Mouse (Mus musculus) limb, embryonic 13.5 days (tissue): ENCODE measurements around the gene Pdpk1. TPM values are rescaled to one million over a fixed set of nuclear protein-coding genes. Genes with fewer than 3 reads are reported as not detected.

Source experiments
- ATAC-seq: fragments of 200-750 bp; cut with Nextera tagmentation; 2 replicates; pipeline ENCODE4 v1.8.0; 2017; ENCODE audit warnings: low read depth, moderate number of reproducible peaks, moderate TSS enrichment; ENCODE audit not compliant: low FRiP score
- H3K27ac ChIP-seq: fragments of 300-500 bp; sonication (generic); 2 replicates; pipeline ENCODE4 v1.5.1; 2015; ENCODE audit warnings: inconsistent platforms, mild to moderate bottlenecking, moderate library complexity
- H3K27me3 ChIP-seq: fragments of 300-500 bp; sonication (generic); 2 replicates; pipeline ENCODE4 v1.6.1; 2015; ENCODE audit warnings: mild to moderate bottlenecking, inconsistent platforms
- H3K36me3 ChIP-seq: fragments of 300-500 bp; sonication (generic); 2 replicates; pipeline ENCODE4 v1.6.1; 2015; ENCODE audit warnings: inconsistent platforms, mild to moderate bottlenecking, moderate library complexity
- H3K4me1 ChIP-seq: fragments of 300-500 bp; sonication (generic); 2 replicates; pipeline ENCODE4 v1.6.1; 2015; ENCODE audit warnings: inconsistent platforms
- H3K4me2 ChIP-seq: fragments of 300-500 bp; sonication (generic); replicated peaks from 2 replicates; pipeline ENCODE4 v1.6.1; 2015; ENCODE audit warnings: inconsistent platforms, mild to moderate bottlenecking, moderate library complexity
- H3K4me3 ChIP-seq: fragments of 300-500 bp; sonication (generic); 2 replicates; pipeline ENCODE4 v1.5.1; 2015; ENCODE audit warnings: moderate library complexity, mild to moderate bottlenecking, inconsistent platforms
- H3K9ac ChIP-seq: fragments of 300-500 bp; sonication (generic); 2 replicates; pipeline ENCODE4 v1.6.1; 2015; ENCODE audit warnings: mild to moderate bottlenecking, inconsistent platforms
- H3K9me3 ChIP-seq: fragments of 300-500 bp; sonication (generic); 2 replicates; pipeline ENCODE4 v1.6.1; 2016; ENCODE audit warnings: inconsistent platforms
- WGBS: fragments of 180-500 bp; shearing (Covaris S2); methylation state at CpG from one replicate; pipeline ENCODE4 v1.1.7; 2015; 5-methylcytosine and 5-hydroxymethylcytosine counted together
- polyA plus RNA-seq: library from polyadenylated mRNA; unstranded; fragments of >200 nt; fragmentation: Nextera tagmentation; extraction: Ambion mirVana; gene quantifications from 2 replicates; pipeline ENCODE4 v1.2.1, GENCODE M21; 2015

Pdpk1 gene
- polyA plus RNA-seq, 1 experiment from 2014 or later: 37.9 TPM

DNA sequence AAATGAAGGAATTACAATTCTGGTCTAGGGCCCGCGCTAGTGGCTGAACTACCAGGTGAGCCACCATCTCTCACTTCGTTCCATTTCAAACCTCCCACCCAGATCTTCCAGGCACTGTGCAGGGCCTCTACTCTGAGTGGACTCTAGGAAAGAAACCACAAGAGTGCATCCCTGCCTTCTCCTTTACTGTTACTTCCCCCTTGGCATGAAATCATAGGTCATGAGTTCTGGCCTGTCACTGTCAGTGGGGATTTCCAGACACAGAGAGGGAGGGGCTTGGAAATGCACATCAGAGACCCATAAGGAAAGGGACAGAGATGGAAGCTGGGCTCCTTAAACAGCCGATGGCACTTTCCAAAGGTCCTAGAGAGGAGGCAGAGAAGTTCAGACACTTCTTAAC is 21.0 kb upstream of the Pdpk1 start:
- Histone ChIP-seq H3K4me3 (no peak overlapping the region), H3K9me3 (no peaks in the 10 kb centered on the region), H3K27me3 (no peaks in the 10 kb centered on the region), H3K27ac (no peak overlapping the region), H3K4me2 (no peak overlapping the region), H3K36me3 (peaks cover 13% of the 10 kb centered on the region), H3K9ac (no peak overlapping the region), H3K4me1 (peaks cover 24% of the 10 kb centered on the region)
- ATAC-seq: no peak
- 82% methylated on average over 4 of the region's 4 CpGs for WGBS

DNA sequence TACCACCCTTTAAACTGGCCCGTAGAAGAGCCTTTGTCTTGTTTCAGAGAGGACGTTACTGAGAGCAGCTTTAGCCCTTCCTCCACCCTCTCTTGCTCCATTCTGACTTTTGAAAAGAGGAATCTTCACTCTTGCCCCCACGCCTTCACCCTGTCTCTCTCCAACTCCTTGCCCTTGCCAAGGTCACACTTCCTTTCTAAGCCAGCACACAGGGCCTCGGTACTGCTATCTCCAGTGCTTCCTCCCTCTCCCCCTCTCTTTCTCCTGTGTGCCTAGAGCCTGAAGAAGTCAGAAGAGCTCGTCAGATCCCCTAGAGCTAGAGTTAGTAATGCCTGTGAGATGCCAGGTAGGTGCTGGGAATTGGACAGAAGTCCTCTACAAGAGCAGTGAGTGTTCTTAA is 20.0 kb upstream of the Pdpk1 start:
- Histone ChIP-seq H3K4me2 (no peak overlapping the region), H3K27me3 (no peaks in the 10 kb centered on the region), H3K36me3 (peaks cover 18% of the 10 kb centered on the region), H3K4me1 (peaks cover 27% of the 10 kb centered on the region), H3K9me3 (no peaks in the 10 kb centered on the region), H3K27ac (no peak overlapping the region), H3K4me3 (no peak overlapping the region), H3K9ac (no peak overlapping the region)
- WGBS: 86% methylated on average over 5 of the region's 5 CpGs
- ATAC-seq: no peak

DNA sequence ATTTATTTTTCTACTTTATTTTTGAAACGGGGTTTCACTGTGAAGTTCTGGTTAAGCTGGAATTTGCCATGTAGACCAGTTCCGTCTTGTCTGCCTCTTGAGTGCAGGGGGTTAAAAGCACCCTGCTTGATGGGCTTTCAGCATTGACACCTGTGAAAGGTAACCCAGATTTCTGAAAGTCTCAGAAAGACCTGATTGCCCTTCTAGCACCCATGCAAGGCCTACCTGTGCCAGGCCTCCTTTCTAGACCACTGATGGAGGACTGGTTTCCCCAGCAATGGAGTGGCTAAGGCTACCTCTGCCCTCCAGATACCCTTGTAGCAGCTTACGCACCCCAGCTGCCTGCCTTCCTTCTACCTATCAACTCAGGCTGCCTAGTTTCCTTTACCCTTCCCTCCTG is 19.4 kb upstream of the Pdpk1 start:
- Histone ChIP-seq H3K27me3 (no peaks in the 10 kb centered on the region), H3K4me3 (peak overlapping the region; percentile 93), H3K4me2 (peak overlapping the region; percentile 94), H3K27ac (peak overlapping the region; percentile 91; the same call in 1 of the 2 replicates), H3K9me3 (no peaks in the 10 kb centered on the region), H3K4me1 (peaks cover 31% of the 10 kb centered on the region), H3K36me3 (peaks cover 23% of the 10 kb centered on the region), H3K9ac (peak overlapping the region; percentile 90)
- no peak for ATAC-seq
- 70% methylated on average over 3 of the region's 3 CpGs for WGBS

DNA sequence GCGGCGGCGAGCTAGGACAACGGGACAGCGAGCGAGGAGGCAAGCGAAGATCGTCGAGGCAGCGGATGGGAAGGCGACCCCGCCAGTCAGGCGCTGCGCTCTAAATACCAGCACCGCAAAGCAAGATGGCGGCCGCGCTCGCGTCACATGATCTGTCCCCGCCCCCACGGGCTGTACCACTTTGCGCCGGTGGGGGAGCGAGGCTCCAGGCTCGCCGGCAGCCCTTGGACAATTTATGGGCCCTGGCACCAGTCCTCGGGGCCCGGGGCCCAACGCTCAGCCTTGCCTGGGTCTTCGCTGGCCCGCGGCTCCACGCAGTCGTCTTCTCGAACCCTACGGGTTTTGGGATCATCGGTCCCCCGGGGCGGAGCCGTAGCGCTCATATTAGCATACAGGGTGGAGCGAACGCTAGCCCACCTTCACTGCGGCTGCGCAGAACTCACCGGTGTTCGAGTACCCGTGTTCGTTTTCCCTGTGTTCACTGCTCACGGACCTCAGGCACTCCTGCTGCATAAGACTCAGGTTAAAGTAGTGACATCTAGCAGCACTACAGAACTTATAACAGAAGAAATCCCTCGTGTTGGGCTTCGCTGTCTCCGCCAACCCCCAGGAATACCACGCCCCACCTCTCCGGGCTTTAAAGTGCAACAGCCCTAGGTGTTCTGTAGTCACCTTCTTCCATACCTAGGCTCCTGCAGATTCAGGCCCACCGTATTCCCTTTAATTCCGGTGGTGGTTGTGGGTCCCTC is 18.8 kb upstream of the Pdpk1 start, which contains the start of gene Atp6v0c:
Gene Atp6v0c (minus strand): TSS at position 386 of the 749 bp plus-strand sequence.
- no peaks in the 10 kb centered on the region for H3K9me3 ChIP-seq
- peak within 1 kb of the TSS; percentile 94 for H3K4me2 ChIP-seq
- under 1% methylated on average over 58 of the region's 58 CpGs for WGBS

DNA sequence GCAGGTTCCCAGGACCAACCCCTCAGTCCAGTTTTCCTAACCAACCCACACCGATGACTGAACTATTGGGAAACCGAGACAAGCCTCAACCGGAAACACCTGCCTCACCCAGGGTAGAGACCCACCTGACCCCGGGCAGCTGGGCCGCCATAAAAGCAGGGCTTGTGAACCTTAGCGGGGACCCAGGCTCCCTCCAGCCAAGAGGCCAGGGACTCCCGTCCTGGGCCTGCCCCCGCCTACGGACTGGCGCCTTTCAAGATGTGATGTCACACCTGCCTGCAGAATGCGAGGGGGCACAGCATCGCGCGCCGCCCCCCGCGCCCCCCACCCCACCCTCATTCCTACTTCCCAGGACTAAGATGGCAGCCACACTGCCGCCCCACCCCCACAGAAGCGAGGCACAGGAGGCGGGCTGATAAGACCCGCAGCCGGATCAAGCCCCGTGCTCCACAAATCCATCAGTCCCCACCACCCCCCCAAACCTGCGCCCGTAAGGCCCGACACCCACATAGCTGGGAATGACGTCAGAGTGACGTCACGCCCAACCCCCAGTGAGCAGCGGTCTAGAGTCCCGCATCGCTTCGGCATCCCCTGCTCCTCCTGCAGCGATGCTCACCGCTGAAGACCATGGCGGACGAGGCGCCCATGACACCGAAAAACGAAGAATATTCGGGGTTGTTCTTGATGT is 18.0 kb upstream of the Pdpk1 start:
- peak overlapping the region; percentile 90 for H3K9ac ChIP-seq
- no peaks in the 10 kb centered on the region for H3K27me3 ChIP-seq
- peak; percentile 60 for ATAC-seq
- peak overlapping the region; percentile 91 for H3K27ac ChIP-seq
- peaks cover 29% of the 10 kb centered on the region for H3K36me3 ChIP-seq
- WGBS: 2% methylated on average over 41 of the region's 41 CpGs
- peak overlapping the region; percentile 93 for H3K4me3 ChIP-seq
- H3K9me3 ChIP-seq: no peaks in the 10 kb centered on the region
- peaks cover 36% of the 10 kb centered on the region for H3K4me1 ChIP-seq
- peak overlapping the region; percentile 94 for H3K4me2 ChIP-seq

More for the DNA sequence above, 18.8 kb upstream of the Pdpk1 start, which contains the start of gene Atp6v0c:
- H3K9ac ChIP-seq: peak within 1 kb of the TSS; percentile 90
- peak within 1 kb of the TSS; percentile 91 for H3K27ac ChIP-seq
- peak within 1 kb of the TSS; percentile 93 for H3K4me3 ChIP-seq
- H3K27me3 ChIP-seq: no peaks in the 10 kb centered on the region
- ATAC-seq: peak; percentile 91
- peaks cover 36% of the 10 kb centered on the region for H3K4me1 ChIP-seq
- H3K36me3 ChIP-seq: peaks cover 29% of the 10 kb centered on the region

DNA sequence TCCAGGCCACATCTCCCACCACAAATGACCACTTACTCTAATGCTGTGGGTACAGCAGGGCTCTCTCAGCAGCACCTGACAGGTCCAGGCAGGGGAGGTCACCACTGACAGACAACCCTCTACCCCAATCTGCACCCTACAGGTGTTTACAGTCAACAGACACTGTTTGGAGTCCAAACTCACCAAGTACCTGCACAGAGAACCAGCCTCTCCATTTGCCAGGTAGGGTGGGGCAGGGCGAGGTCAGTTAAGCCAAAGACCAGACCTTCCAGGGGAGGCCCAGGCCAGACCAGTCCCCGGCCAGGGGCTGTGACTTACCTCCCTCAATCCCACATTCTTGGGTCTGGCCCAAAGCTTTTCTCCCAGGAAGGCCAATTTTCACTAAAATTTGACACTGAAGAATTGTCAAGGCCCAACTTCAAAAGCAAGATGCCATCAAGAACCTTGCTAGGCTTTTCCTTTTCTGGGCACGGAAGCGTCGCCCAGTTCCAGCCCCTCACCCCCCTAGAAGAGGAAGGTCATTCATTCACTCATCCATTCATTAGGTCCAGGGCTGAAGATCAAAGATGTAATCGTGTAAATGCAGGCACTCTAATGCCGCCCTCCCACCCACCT is 17.3 kb upstream of the Pdpk1 start:
- 58% methylated on average over 7 of the region's 7 CpGs for WGBS
- peaks cover 29% of the 10 kb centered on the region for H3K36me3 ChIP-seq
- peak overlapping the region; percentile 94 for H3K4me2 ChIP-seq
- peak overlapping the region; percentile 91 for H3K27ac ChIP-seq
- H3K9ac ChIP-seq: peak overlapping the region; percentile 90
- peaks cover 38% of the 10 kb centered on the region for H3K4me1 ChIP-seq
- H3K4me3 ChIP-seq: peak overlapping the region; percentile 93
- no peaks in the 10 kb centered on the region for H3K9me3 ChIP-seq
- H3K27me3 ChIP-seq: no peaks in the 10 kb centered on the region
- ATAC-seq: no peak

DNA sequence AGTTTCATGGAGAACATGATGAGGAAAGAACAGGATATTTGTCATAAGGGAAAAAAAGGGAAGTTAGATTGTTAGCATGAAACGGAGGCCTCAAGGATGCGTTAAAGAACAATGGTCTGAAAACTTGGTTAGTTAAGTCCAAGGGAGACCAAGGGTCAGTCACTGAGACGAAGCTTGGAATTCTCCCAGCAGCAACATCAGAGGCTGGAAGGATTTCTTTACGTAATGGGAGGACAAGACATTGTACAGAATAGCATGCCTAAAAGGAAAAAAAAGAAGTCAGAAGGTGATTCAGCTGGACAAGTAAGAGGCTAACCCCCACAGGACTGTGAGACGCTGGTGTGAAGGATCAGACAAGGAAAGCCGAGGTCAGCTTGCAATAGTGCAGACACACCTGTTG is 16.4 kb upstream of the Pdpk1 start:
- Histone ChIP-seq H3K4me1 (peaks cover 45% of the 10 kb centered on the region), H3K4me3 (peak overlapping the region; percentile 93; the same call in 1 of the 2 replicates), H3K4me2 (peak overlapping the region; percentile 94), H3K36me3 (peaks cover 29% of the 10 kb centered on the region), H3K27ac (no peak overlapping the region), H3K9me3 (no peaks in the 10 kb centered on the region), H3K27me3 (no peaks in the 10 kb centered on the region), H3K9ac (peak overlapping the region; percentile 90; the same call in 1 of the 2 replicates)
- no peak for ATAC-seq
- 88% methylated on average over 6 of the region's 6 CpGs for WGBS

DNA sequence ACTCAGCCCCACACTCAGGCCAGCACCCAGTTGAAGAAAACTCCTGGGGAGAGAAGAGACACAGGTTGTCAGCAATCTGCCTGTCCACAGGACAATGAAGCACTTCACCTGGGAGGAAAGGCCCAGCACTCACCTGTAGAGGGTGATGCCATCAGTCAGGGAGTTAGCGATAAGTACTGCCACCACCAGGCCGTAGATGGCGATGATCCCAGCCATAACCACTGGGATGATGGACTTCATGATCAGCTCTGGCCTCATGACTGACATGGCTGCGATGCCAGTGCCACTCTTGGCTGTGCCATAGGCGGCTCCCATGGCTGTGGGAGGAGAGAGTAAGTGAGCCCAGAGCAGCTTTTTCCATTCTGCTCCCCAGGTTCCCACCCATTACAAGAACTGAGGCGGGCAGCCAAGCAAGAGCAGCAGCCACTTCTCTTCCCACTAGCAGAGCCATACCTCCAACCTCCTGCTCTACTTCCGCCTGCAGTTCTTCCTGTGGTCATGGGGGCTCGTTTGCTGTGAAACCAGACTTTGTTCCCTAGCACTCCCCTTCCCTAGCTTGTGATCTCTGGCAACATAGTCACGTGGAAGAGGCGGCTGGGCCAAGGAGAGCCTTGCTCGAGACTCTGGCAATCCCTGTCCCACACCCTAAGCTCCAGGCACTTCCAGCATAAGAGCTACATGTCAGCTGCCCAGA is 14.0 kb upstream of the Pdpk1 start:
- Histone ChIP-seq H3K9ac (no peak overlapping the region), H3K4me3 (no peak overlapping the region), H3K4me2 (no peak overlapping the region), H3K4me1 (peaks cover 38% of the 10 kb centered on the region), H3K27me3 (no peaks in the 10 kb centered on the region), H3K36me3 (peaks cover 32% of the 10 kb centered on the region), H3K9me3 (no peaks in the 10 kb centered on the region), H3K27ac (no peak overlapping the region)
- WGBS: 78% methylated on average over 11 of the region's 11 CpGs
- ATAC-seq: no peak

DNA sequence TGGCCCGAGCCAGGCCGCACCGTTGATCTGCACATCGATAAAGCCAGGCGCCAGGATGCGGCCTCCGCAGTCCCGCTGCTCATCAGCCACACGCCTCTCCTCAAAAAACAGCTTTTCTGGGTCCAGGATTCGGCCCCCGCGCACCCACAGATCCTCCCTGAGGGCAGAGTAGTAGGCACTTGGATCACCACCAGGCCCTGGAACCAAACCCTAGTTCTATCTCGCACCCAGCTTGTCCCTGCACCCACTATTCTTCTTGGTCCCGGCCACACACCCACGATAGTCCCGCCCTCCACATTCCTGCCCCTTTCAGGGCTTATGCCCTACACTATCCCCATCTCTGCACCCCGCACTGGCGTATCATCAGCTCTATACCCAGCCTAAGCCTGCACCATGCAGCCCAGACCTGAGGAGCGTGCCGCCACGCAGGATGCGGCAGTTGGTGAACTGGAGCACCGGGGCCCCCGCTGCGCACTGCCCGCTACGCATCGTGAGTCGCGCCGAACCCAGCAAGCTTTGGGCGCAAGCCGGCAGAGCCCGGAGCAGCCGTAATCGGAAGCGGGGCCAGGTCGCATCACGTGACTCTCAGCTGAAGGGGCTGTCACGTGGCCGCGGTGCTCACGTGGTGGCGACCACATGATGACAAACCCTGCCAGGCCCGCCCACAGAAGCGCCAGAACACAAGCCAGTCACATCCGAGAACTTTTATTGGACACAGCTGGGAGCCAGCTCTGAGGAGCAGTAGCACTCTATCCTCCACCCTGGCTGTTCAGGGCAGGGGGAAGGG is 12.6 kb upstream of the Pdpk1 start, which contains the start of gene Amdhd2:
Gene Amdhd2 (minus strand): TSS at position 591 of the 787 bp plus-strand sequence.
- peak; percentile 93 for ATAC-seq
- H3K4me3 ChIP-seq: peak within 1 kb of the TSS; percentile 86
- WGBS: 1% methylated on average over 47 of the region's 47 CpGs

DNA sequence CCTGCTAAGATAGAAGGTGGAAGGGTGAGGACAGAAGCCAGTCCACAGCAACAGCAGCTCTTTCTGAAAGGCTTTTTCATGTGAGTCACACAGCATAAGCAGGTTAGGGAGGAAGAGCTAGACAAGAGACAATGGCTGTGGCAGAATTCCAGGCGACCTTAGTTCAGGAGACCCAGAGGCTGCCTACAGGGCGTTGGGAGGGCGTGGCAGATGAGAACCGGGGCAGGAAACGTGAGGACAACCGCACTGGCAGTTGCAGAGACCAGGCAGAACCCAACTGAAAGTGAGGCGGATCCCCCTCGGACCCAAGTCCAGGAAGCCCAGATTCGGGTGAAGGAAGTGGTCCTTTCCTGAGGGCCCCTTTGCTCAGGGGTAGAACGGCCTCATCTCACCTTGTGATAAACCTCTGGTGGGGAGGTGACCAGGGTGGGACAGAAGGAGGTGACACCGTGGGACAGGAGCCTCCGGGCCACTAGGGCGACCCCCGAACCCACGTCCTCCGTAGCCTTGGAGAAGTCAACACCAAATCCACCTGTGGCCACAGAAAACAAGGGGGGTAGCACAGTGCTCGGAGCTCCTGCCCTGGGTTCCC is 12.0 kb upstream of the Pdpk1 start:
- peak overlapping the region; percentile 96 for H3K4me2 ChIP-seq
- H3K36me3 ChIP-seq: peaks cover 33% of the 10 kb centered on the region
- no peaks in the 10 kb centered on the region for H3K9me3 ChIP-seq
- peak overlapping the region; percentile 86 for H3K4me3 ChIP-seq
- no peak for ATAC-seq
- peaks cover 30% of the 10 kb centered on the region for H3K4me1 ChIP-seq
- H3K27me3 ChIP-seq: no peaks in the 10 kb centered on the region
- peak overlapping the region; percentile 76; the same call in 1 of the 2 replicates for H3K27ac ChIP-seq
- H3K9ac ChIP-seq: peak overlapping the region; percentile 86
- 27% methylated on average over 17 of the region's 17 CpGs for WGBS

More for the DNA sequence above, 12.6 kb upstream of the Pdpk1 start, which contains the start of gene Amdhd2:
- H3K9ac ChIP-seq: peak within 1 kb of the TSS; percentile 86
- no peaks in the 10 kb centered on the region for H3K27me3 ChIP-seq
- H3K4me2 ChIP-seq: peak within 1 kb of the TSS; percentile 96
- peaks cover 32% of the 10 kb centered on the region for H3K36me3 ChIP-seq
- peaks cover 37% of the 10 kb centered on the region for H3K4me1 ChIP-seq
- no peaks in the 10 kb centered on the region for H3K9me3 ChIP-seq
- H3K27ac ChIP-seq: peak within 1 kb of the TSS; percentile 76; the same call in 1 of the 2 replicates
